Mouse (Mus musculus): ENCODE results near the gene Gm10197.

Gm10197 gene

GRCm38 (mm10) chr19:53354271-53355000 lies 17.1 kb downstream of the Gm10197 start:
- no peak for DNase-seq

- no peak for DNase-seq
Measured at GRCm38 (mm10) chr19:53353864-53354263, 17.7 kb downstream of the Gm10197 start.

- DNase-seq = no peak
Measured at GRCm38 (mm10) chr19:53345766-53346165, 25.8 kb downstream of the Gm10197 start.

- no peak for DNase-seq
Measured at GRCm38 (mm10) chr19:53344062-53344461, 27.5 kb downstream of the Gm10197 start.

- no peak for DNase-seq
Measured at GRCm38 (mm10) chr19:53343174-53343881, 28.2 kb downstream of the Gm10197 start.

- peak; percentile 27 for DNase-seq
Measured at GRCm38 (mm10) chr19:53340423-53340822, 31.1 kb downstream of the Gm10197 start.

GRCm38 (mm10) chr19:53335241-53335640 lies 36.3 kb downstream of the Gm10197 start:
- DNase-seq = no peak

GRCm38 (mm10) chr19:53333730-53334129 lies 37.8 kb downstream of the Gm10197 start:
- DNase-seq = no peak

GRCm38 (mm10) chr19:53331882-53332500 lies 39.6 kb downstream of the Gm10197 start:
- no peak for DNase-seq

- peak; percentile 83 for DNase-seq
Measured at GRCm38 (mm10) chr19:53329992-53330381, 41.6 kb downstream of the Gm10197 start.

- DNase-seq = peak; percentile 97
Measured at GRCm38 (mm10) chr19:53329221-53329991, 42.2 kb downstream of the Gm10197 start.

- DNase-seq = no peak
Measured at GRCm38 (mm10) chr19:53328116-53328515, 43.5 kb downstream of the Gm10197 start.

- peak; percentile 91 for DNase-seq
Measured at GRCm38 (mm10) chr19:53325578-53326295, 45.8 kb downstream of the Gm10197 start.

GRCm38 (mm10) chr19:53324866-53325265 lies 46.7 kb downstream of the Gm10197 start:
- no peak for DNase-seq

GRCm38 (mm10) chr19:53322438-53323048 lies 49.0 kb downstream of the Gm10197 start:
- DNase-seq = peak; percentile 33
